Mouse (Mus musculus): ENCODE results near the gene Thop1. TPM values are rescaled to one million over a fixed set of nuclear protein-coding genes. Genes with fewer than 3 reads are reported as not detected.

Thop1 gene
- polyA plus RNA-seq (2015; fragmentation: Nextera tagmentation; extraction: Ambion mirVana): 18.4 and 19.0 TPM in 2 replicates

DNA sequence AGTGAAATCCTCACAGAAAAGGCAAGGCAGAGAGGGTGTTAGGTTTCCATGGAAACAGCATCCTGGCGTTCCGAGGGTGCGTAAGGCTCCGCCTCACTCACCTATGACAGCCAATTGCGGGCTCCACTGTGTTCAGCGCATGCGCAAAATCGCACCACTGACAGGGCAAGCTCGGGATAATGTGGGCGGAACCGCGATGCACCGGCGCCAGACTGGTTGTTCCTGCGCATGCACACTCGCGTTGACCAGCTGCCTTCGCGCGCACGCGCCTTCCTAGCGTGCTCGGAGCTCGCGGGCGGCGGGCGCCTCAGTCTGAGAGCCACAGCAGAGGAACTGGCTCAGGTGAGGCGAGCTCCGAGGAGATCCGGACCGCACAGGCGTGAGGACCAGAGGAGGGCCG lies at the start of gene Thop1:
Gene Thop1, plus strand, starts transcription at position 200 of the 400 bp plus-strand sequence.

GRCm38 (mm10) chr10:81025639-81026275 lies 44.1 kb upstream of the Thop1 start, which contains the start of gene Diras1:
Gene Diras1, minus strand, starts transcription at chr10:81025662.

GRCm38 (mm10) chr10:81036988-81037580 lies 32.8 kb upstream of the Thop1 start, which contains the start of gene Slc39a3:
Gene Slc39a3, minus strand, starts transcription at chr10:81037426.

DNA sequence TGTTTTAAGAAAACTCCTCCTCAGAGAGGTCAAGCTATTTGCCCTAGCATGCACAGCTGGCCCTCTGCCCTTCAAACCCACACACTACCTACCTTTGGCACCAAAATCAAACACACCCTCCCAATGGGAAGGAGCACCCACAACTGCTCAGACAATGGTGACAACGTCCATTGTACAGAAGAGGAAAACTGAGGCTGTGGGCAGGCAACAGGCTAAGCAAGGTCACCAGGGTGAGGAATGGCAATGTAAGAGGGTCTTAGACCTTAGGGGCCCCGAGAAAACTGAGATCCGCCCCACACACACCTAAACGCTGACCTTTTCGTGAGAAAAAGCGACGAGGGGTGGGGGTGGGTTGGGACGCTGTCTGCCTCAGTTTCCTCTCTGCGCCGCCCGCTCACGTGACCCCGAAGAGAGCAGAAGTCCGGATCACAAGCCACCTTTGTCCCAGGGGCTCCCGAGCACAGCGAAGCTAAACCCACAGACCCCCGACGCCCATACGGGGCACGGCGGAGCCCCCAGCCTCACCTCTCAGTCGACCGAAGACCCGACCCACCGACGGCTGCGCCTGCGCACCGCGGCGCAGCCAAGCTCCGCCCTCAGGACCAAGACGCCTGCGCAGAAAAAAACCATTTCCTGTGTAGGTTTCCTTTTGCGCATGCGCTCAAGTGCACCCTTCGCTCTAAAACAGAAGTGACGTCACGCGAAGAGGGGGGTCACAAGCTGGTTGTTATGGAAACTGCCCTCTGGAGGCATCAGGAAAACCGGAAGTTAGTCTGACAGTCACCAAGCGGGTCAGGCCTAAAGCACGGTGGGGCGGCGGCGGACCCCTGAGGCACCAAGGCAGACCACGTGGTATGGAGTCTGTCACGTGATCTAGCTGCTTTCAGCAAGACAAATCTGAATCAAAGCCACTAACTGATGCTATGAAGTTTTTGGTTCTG lies 10.0 kb upstream of the Thop1 start, which contains the start of gene Sgta:
Gene Sgta, minus strand, starts transcription at position 579 of the 941 bp plus-strand sequence.

DNA sequence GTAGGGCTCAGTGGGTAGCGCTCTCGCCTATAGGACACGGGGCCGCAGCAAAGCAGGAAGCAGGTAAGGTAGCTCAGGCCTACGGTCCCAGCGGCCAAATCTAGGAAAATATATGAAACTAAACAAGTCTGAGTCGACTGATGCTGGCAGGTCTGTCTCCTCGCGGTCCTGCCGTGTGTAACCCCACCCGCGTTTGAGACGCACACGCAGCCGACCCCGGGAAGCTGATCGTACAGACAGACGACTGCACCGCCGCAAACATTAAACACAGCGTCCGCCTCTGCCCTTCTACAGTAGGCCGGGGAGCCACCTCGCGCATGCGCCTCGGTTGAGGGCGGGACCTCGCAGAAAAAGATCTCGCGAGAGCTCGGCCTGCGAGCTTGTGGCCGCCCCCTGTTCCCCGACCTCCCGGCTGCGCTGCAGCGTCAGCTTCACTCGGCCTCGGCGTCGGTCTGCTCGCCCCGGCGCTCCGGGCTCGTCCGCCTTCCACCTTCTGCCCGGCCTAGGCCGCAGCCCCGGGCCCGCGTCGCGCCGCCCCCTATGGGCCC lies 35.8 kb downstream of the Thop1 start, which contains the start of gene Map2k2:
Gene Map2k2, plus strand, starts transcription at position 351 of the 548 bp plus-strand sequence.

Small RNA genes lying within 50 kb of the gene (microRNA-seq; reads per million reads assigned to microRNA genes)
- not detected for gene Mir5615-1
- not detected for gene Mir5615-2

Other genes with a start within 250 kb of the Thop1 start
- gene Oaz1, start 243.4 kb upstream of the Thop1 start, polyA plus RNA-seq (2015; fragmentation: Nextera tagmentation; extraction: Ambion mirVana): 1,130 and 1,319 TPM in 2 replicates
- gene Lingo3, start 226.0 kb upstream of the Thop1 start, polyA plus RNA-seq (2015; fragmentation: Nextera tagmentation; extraction: Ambion mirVana): not detected in 2 replicates
- gene Lsm7, start 214.8 kb upstream of the Thop1 start, polyA plus RNA-seq (2015; fragmentation: Nextera tagmentation; extraction: Ambion mirVana): 135 and 148 TPM in 2 replicates
- 17.8 and 19.5 TPM in 2 replicates for gene Sppl2b, start 214.8 kb upstream of the Thop1 start, polyA plus RNA-seq (2015; fragmentation: Nextera tagmentation; extraction: Ambion mirVana)
- gene Tmprss9, start 198.2 kb upstream of the Thop1 start, polyA plus RNA-seq (2015; fragmentation: Nextera tagmentation; extraction: Ambion mirVana): not detected in 2 replicates
- 186 and 200 TPM in 2 replicates for gene Timm13, start 169.1 kb upstream of the Thop1 start, polyA plus RNA-seq (2015; fragmentation: Nextera tagmentation; extraction: Ambion mirVana)
- gene Lmnb2, start 151.8 kb upstream of the Thop1 start, polyA plus RNA-seq (2015; fragmentation: Nextera tagmentation; extraction: Ambion mirVana): 9.6 and 12.6 TPM in 2 replicates
- 28.6 and 36.3 TPM in 2 replicates for gene Gadd45b, start 140.0 kb upstream of the Thop1 start, polyA plus RNA-seq (2015; fragmentation: Nextera tagmentation; extraction: Ambion mirVana)
- gene Gng7, start 55.1 kb upstream of the Thop1 start, polyA plus RNA-seq (2015; fragmentation: Nextera tagmentation; extraction: Ambion mirVana): 1.3 and 1.6 TPM in 2 replicates
- gene Diras1, start 44.4 kb upstream of the Thop1 start, polyA plus RNA-seq (2015; fragmentation: Nextera tagmentation; extraction: Ambion mirVana): not detected in 2 replicates
- gene Slc39a3, start 32.6 kb upstream of the Thop1 start, polyA plus RNA-seq (2015; fragmentation: Nextera tagmentation; extraction: Ambion mirVana): 12.7 and 15.3 TPM in 2 replicates
- gene Sgta, start 9.9 kb upstream of the Thop1 start, polyA plus RNA-seq (2015; fragmentation: Nextera tagmentation; extraction: Ambion mirVana): 90.7 and 98.9 TPM in 2 replicates
- gene Creb3l3, start 28.8 kb downstream of the Thop1 start, polyA plus RNA-seq (2015; fragmentation: Nextera tagmentation; extraction: Ambion mirVana): 0.74 and 1.0 TPM in 2 replicates
- gene Map2k2, start 35.9 kb downstream of the Thop1 start, polyA plus RNA-seq (2015; fragmentation: Nextera tagmentation; extraction: Ambion mirVana): 118 and 119 TPM in 2 replicates
- 45.5 and 48.9 TPM in 2 replicates for gene Zbtb7a, start 65.2 kb downstream of the Thop1 start, polyA plus RNA-seq (2015; fragmentation: Nextera tagmentation; extraction: Ambion mirVana)
- 19.0 and 21.1 TPM in 2 replicates for gene Pias4, start 97.9 kb downstream of the Thop1 start, polyA plus RNA-seq (2015; fragmentation: Nextera tagmentation; extraction: Ambion mirVana)
- 446 and 467 TPM in 2 replicates for gene Eef2, start 106.6 kb downstream of the Thop1 start, polyA plus RNA-seq (2015; fragmentation: Nextera tagmentation; extraction: Ambion mirVana)
- gene Dapk3, start 113.0 kb downstream of the Thop1 start, polyA plus RNA-seq (2015; fragmentation: Nextera tagmentation; extraction: Ambion mirVana): 54.2 and 57.0 TPM in 2 replicates
- 0.12 and 0.23 TPM in 2 replicates for gene 4930442H23Rik, start 113.8 kb downstream of the Thop1 start, polyA plus RNA-seq (2015; fragmentation: Nextera tagmentation; extraction: Ambion mirVana)
- gene Nmrk2, start 132.0 kb downstream of the Thop1 start, polyA plus RNA-seq (2015; fragmentation: Nextera tagmentation; extraction: Ambion mirVana): 0.31 and 0.40 TPM in 2 replicates
- gene Atcay, start 160.8 kb downstream of the Thop1 start, polyA plus RNA-seq (2015; fragmentation: Nextera tagmentation; extraction: Ambion mirVana): 0.08 and 0.18 TPM in 2 replicates
- 3.7 and 4.1 TPM in 2 replicates for gene Zfr2, start 163.1 kb downstream of the Thop1 start, polyA plus RNA-seq (2015; fragmentation: Nextera tagmentation; extraction: Ambion mirVana)
- gene Matk, start 182.9 kb downstream of the Thop1 start, polyA plus RNA-seq (2015; fragmentation: Nextera tagmentation; extraction: Ambion mirVana): 0.53 and 0.67 TPM in 2 replicates
- gene Mrpl54, start 196.9 kb downstream of the Thop1 start, polyA plus RNA-seq (2015; fragmentation: Nextera tagmentation; extraction: Ambion mirVana): 227 and 233 TPM in 2 replicates
- gene Apba3, start 196.9 kb downstream of the Thop1 start, polyA plus RNA-seq (2015; fragmentation: Nextera tagmentation; extraction: Ambion mirVana): 43.8 and 51.5 TPM in 2 replicates
- gene Tjp3, start 221.5 kb downstream of the Thop1 start, polyA plus RNA-seq (2015; fragmentation: Nextera tagmentation; extraction: Ambion mirVana): 12.6 and 14.9 TPM in 2 replicates
- 31.1 and 32.7 TPM in 2 replicates for gene Pip5k1c, start 222.9 kb downstream of the Thop1 start, polyA plus RNA-seq (2015; fragmentation: Nextera tagmentation; extraction: Ambion mirVana)

Data from urinary bladder, postnatal 0 days (tissue).